Mouse (Mus musculus): ENCODE data around the gene Spata20. TPM values are rescaled to one million over a fixed set of nuclear protein-coding genes. Genes with fewer than 3 reads are reported as not detected.

Spata20 gene
- total RNA-seq, 2 experiments from 2014 or later: 0.61 to 1.5 TPM

- peak; percentile 49 for DNase-seq
Observed at GRCm38 (mm10) chr11:94481963-94482362, 4.0 kb downstream of the Spata20 start.

- DNase-seq: no peak
Observed at GRCm38 (mm10) chr11:94480382-94480781, 5.6 kb downstream of the Spata20 start.

- DNase-seq: no peak
Observed at GRCm38 (mm10) chr11:94477651-94478050, 8.3 kb downstream of the Spata20 start.

GRCm38 (mm10) chr11:94475722-94476121 lies 10.3 kb downstream of the Spata20 start:
- no peak for DNase-seq

GRCm38 (mm10) chr11:94474544-94474910 lies 11.5 kb downstream of the Spata20 start:
- DNase-seq: no peak

- DNase-seq: peak; percentile 93
Observed at GRCm38 (mm10) chr11:94473707-94474543, 12.1 kb downstream of the Spata20 start, which contains the start of gene Cacna1g. TSS of gene Cacna1g (minus strand) at chr11:94474198.

- DNase-seq: peak; percentile 37
Observed at GRCm38 (mm10) chr11:94472916-94473706, 12.9 kb downstream of the Spata20 start.

GRCm38 (mm10) chr11:94472585-94472915 lies 13.4 kb downstream of the Spata20 start:
- no peak for DNase-seq

- no peak for DNase-seq
Observed at GRCm38 (mm10) chr11:94471740-94472584, 14.0 kb downstream of the Spata20 start.

GRCm38 (mm10) chr11:94470391-94470790 lies 15.6 kb downstream of the Spata20 start:
- DNase-seq: no peak

GRCm38 (mm10) chr11:94469136-94470064 lies 16.6 kb downstream of the Spata20 start:
- DNase-seq: peak; percentile 59

GRCm38 (mm10) chr11:94468582-94469064 lies 17.4 kb downstream of the Spata20 start:
- no peak for DNase-seq

- DNase-seq: no peak
Observed at GRCm38 (mm10) chr11:94466333-94466855, 19.6 kb downstream of the Spata20 start.

- DNase-seq: no peak
Observed at GRCm38 (mm10) chr11:94464170-94464569, 21.8 kb downstream of the Spata20 start.

- DNase-seq: no peak
Observed at GRCm38 (mm10) chr11:94461856-94462255, 24.1 kb downstream of the Spata20 start.

- no peak for DNase-seq
Observed at GRCm38 (mm10) chr11:94457001-94457400, 29.0 kb downstream of the Spata20 start.

- DNase-seq: no peak
Observed at GRCm38 (mm10) chr11:94456347-94456746, 29.6 kb downstream of the Spata20 start.

GRCm38 (mm10) chr11:94455161-94455820 lies 30.7 kb downstream of the Spata20 start:
- DNase-seq: no peak

- DNase-seq: no peak
Observed at GRCm38 (mm10) chr11:94454756-94455155, 31.2 kb downstream of the Spata20 start.

GRCm38 (mm10) chr11:94451091-94451773 lies 34.7 kb downstream of the Spata20 start:
- DNase-seq: peak; percentile 86

Measured in heart, postnatal 4 days (tissue).